Mouse (Mus musculus) embryo, embryonic 10 days (tissue): ENCODE data around the gene Rcbtb2.
A peak's percentile ranks its signal among the peaks of the same experiment; 100 is the strongest.

Source experiments
- DNase-seq: peaks from one replicate; pipeline ENCODE4 v3.0.0-alpha.2; 2015; ENCODE audit warnings: low spot score

Gene Rcbtb2

DNA sequence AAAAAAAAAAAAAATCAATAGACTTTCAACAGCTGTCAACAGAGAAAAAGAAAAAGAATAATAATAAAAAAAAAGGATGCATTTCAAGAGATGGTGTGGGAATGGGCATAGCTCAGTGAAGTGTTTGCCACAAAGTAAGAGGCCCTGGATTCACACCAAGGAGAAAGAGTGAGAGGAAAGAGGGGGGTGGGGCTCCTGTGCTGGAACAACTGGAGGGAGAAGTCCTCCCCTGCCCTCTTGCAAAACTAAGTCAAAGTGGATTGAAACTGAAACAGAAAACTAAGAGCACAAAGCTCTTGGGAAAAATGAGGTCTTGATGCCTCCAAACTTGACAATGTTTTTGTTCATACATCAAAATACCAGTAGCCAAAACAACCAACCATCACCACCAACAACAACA lies 86.4 kb downstream of the Rcbtb2 start:
- no peak for DNase-seq

GRCm38 (mm10) chr14:73210196-73210595 lies 87.4 kb downstream of the Rcbtb2 start:
- DNase-seq: no peak

DNA sequence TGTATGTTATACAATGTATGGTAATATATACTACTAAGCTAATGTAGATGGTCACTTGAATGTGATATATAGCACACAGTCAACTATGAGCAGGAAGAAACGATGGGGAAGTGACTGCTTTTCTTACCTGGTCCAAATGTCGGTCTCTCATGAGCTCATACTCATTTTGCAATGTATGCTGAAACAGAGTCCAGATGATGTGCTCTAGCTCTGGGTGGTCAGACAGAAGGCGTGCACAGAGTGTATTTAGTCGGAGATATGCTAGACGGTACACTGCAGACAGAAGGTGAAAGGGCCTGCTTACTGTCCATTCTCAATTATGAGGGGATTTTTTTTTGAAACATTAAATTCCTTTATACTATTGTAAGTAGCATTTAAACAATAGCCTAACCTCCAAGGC lies 88.6 kb downstream of the Rcbtb2 start:
- no peak for DNase-seq

DNA sequence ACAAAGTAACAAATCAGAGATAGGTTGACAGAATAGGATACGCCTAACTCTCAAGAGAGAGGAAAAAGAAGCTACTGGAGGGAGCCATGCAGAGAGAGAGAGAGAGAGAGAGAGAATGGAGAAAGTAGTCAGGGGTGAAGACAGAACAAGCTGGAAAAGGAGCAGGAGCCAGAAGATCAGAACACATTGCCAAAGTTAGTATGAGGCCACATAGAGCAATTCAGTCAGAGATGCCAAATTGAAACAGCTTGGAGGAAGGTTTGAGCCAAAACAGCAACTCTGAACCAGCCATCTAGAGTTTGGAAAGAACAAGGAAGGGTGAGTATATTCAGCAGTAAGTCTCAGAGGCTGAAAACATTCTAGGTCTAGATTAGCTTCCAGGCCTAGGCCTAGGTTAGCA lies 94.2 kb downstream of the Rcbtb2 start:
- no peak for DNase-seq

DNA sequence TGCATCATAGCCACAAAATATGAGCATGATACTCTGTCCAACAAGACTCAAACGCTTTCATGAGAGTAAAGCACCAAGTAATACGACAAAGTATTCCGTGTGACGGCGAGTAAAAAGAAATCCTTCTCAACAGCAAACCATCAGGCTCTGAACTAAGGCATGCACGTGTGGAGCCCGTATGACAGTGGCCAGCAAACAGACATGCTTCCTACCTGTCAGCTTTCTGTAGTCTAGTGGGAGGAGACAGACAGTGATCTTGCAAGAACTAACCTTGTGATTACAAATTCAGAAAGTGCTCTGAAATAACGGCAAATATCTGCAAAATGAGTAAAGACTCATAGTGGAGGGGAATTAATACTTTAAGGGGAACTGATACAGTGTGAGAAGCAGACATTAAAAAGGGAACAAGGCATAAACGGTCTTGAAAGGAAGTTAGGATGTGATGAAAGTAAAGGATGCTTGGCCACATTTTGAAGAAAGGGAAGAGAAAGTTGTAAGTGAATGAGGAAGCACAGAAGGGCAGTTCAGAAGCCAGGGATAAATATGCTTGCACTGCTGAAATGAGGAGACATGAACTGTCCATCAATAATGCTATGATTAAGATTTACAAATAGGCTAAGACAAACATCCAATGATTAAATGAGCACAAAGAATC lies 99.6 kb downstream of the Rcbtb2 start:
- DNase-seq: no peak

- no peak for DNase-seq
These were observed 103.5 kb downstream of the Rcbtb2 start for GRCm38 (mm10) chr14:73226346-73226745.

GRCm38 (mm10) chr14:73226849-73227248 lies 104.0 kb downstream of the Rcbtb2 start:
- DNase-seq: no peak

DNA sequence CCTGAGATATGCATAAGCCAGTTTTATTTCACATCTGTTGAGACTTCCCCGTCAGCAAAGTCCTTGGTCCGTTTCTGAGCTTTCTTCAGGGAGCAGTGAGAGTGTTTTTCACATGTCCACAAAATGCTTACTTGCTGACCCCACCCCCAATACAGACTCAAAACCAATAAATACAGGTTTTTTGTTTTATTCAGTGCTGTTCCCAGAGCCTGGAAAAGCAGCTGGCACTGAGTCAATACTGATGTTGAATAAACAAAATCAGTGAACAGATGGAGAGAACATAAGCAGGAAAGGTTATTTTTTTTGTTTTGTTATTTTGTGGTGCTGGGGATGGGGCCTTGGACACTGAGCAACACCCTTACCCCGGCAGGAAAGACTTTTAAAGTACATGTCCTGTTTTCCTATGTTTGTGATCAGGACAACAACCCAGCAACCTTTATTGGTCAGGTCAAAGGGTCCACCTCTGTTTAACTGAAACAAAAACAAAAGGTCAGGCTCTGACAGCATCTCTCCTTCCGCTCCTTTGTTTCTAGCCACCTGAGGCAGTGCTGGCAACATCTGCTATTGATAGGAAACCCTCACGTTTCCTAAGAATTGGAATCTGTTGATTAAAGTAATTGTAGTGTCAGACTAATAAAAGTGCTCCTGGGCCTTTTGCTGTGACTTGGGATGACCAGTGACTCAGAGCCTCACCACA lies 108.6 kb downstream of the Rcbtb2 start:
- DNase-seq: peak; percentile 56

DNA sequence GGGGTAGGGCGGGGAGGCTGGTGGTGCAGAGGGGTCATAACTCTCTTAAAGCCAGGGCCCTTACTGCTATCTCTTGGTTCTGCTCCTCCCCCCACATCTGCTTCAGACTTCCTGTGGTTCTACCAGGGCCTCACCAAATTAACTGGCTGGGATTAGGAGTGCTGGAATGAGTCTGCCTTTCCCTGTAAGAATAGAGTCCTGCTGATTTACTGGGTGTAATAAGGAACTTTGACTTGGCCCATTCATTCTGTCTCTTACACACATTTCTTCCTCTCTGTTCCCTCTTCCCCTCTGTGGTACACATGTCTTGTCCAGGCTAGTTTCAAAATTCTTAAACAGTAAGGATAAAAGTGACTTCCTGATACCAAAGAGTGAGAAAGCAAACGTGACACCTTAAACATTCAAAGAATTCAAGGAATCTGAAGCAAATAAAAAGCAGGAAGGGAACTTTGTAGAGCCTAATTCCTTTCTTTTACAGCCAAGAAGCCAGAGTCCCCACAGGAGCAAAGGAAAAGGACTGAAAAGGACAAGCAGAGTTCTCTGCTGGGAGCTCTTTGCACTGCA lies 111.7 kb downstream of the Rcbtb2 start:
- DNase-seq: peak; percentile 72

DNA sequence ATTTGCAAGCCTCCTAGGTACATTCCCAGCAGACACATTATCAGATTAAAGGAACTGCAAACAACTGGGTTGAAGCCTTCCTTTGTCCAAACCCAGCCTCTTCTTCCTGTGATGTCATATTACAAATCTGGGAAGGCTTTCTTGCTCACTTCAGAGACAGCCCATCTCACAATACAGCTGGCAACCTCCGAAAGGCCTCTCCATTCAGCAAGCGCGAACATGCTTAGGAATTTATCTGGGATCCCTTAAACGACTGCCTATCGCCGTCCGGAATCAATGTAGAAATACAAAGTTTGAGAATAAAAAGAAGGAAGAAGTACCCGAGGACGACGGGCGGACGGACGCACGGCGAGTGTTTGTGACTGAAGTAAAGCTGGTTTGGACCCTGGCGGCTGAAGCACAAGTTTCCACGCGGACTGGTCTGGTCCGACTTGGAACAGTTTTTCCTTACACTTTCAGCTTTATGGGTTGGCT lies 115.0 kb downstream of the Rcbtb2 start, which contains the start of gene Lpar6:
TSS of gene Lpar6 (plus strand) at position 48 of the 474 bp plus-strand sequence.
- DNase-seq: peak; percentile 84

DNA sequence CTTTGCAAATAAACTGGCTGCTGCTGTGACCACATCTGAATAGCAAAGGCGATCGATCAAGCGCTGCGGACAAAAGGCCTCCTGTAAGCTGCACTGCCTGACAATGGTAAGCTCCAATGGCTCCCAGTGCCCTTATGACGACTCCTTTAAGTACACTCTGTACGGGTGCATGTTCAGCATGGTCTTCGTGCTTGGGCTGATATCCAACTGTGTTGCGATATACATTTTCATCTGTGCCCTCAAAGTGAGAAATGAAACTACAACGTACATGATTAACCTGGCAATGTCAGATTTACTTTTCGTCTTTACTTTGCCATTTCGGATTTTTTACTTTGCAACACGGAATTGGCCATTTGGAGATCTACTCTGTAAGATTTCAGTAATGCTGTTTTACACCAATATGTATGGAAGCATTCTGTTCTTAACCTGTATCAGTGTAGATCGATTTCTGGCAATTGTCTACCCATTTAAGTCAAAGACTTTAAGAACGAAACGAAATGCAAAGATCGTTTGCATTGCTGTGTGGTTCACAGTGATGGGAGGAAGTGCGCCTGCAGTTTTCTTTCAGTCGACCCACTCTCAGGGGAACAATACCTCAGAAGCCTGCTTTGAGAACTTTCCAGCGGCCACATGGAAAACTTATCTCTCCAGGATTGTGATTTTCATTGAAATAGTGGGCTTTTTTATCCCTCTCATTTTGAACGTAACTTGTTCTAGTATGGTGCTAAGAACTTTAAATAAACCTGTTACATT lies 115.8 kb downstream of the Rcbtb2 start:
- peak; percentile 87 for DNase-seq

DNA sequence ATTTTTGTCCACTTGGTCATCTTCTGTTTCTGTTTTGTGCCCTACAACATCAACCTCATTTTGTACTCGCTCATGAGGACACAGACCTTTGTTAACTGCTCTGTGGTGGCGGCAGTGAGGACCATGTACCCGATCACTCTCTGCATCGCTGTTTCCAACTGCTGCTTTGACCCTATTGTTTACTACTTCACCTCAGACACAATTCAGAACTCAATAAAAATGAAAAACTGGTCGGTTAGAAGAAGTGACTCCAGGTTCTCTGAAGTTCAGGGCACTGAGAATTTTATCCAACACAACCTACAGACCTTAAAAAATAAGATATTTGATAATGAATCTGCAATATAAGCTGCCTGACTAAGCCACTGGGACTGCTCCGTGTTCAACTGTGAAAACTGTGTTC lies 116.5 kb downstream of the Rcbtb2 start:
- peak; percentile 83 for DNase-seq

- DNase-seq: no peak
These were observed 117.0 kb downstream of the Rcbtb2 start for GRCm38 (mm10) chr14:73239857-73240256.

DNA sequence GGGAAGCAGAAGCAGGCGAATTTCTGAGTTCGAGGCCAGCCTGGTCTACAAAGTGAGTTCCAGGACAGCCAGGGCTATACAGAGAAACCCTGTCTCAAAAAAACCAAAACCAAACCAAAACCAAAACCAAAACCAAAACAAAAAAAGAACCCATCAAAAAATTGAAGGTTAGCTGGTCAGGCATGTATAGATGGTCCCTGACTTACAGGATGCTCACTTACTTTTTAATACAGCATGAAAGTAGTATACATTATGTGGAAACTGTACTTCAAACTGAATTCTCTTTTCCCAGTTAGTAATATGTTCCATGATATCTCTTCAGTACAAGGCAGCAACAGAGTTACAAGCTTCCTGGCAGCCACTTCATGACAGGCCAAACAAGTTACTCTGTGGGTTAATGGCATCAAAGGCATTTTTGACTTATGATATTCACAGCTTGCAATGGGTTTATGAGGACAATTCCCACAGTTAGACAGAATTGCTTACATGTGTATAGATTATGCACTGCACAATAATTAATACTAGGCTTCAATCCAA lies 121.3 kb downstream of the Rcbtb2 start:
- DNase-seq: no peak

- no peak for DNase-seq
These were observed 127.2 kb downstream of the Rcbtb2 start for GRCm38 (mm10) chr14:73250056-73250455.

DNA sequence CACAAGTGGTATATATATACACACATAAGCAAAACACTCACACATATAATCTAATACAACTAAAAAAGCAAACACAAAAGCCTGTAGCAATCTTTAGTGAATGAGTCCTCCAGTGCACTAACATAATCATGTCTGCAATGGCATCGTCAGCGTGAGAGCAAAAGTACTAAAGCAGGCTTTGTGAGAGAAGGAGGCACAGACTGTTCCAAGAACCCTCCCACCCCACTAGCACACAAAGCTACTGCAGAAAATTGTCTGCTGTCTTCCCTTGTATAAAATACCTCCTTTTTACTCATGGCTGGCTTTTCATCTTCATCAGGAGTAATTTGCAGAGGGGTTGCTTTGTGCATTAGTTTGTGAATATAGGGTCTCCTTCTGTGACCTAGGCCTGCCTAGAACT lies 129.4 kb downstream of the Rcbtb2 start:
- DNase-seq: no peak

DNA sequence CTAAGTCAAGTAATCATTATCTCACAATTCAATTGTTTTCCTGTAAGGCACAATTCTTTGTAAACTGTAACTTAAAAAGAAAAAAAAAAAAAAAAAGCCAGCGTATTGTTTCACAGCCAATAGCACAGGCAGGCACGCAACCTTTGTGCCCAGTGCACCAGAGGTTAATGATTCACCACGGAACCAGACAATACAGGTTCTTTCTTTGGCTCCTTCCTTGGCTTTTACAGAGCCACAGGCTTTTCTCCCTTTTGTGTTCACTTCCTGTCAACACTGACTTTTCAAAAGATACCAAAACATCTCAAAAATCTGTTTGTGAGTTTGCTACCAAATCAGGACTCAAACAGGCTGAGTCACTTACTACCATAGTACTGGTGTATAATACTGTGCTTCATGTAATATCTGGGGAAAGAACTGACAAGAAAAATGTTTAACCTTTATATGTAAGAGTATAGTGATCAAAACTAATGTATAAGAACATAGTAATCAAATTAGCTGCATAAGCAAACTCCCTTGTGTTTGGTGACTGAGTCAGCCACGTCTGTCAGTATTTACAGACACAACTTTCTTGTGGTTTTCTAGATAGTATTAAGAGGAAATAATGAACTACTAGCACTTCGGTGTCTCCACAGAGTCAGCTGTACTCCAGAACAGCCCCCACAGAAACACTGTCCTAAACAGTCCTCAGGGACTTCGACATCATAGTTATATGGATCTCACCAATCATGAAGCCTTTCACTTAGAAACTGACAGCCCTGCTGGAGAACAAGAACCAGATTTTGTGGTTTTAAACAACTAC lies 130.8 kb downstream of the Rcbtb2 start:
- DNase-seq: peak; percentile 70

- DNase-seq: no peak
These were observed 131.6 kb downstream of the Rcbtb2 start for GRCm38 (mm10) chr14:73254412-73254811.

DNA sequence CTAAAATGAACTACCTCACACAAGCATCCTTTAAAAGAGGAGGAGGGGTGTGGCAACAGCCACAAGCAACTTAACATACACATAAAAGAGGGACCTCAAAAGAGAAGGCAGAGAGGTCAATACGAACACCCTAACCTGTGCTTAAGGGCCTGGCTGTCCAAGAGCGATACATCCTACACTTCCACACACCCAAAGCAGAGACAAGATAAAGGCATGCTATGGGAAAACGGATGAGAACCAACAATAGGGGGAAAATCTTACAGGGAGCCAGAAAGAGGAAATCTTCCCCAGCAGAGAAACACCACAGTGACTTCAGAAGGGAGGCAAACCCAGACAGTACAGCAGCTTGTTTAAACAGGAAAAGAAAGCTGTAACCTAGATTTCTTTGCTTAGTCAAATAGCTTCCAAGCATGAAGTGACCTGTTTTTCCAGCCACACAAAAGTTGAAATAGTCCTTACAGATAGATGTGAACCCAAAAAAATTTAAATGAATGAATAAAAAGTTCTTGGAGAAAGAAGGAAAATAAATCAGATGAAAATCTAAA lies 132.7 kb downstream of the Rcbtb2 start:
- no peak for DNase-seq

DNA sequence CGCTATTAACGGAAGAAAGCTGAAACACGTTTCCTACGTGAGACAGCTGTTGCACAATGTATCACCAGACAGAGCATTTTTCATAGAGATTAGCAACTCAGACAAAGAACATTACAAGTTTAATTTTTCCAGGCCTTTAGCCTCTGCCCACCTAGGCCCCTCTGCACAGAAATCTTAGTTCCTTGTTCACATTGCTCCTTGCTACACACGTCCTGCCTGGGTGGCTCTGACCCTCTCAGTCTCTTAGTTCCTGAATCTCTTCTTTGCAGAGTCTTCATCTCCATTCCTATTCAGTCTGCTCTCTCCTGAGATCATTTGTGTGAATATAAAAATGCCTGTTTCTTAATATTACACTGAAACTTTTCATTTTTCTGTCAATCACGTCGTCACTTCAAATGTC lies 134.5 kb downstream of the Rcbtb2 start:
- DNase-seq: no peak
